Mouse (Mus musculus) brain, embryonic 14.5 days (tissue): Measurements from ENCODE around the gene Nsmce3.

Experiments used
- CTCF ChIP-seq: fragments of 200-500 bp; IDR thresholded peaks from 2 replicates; pipeline ENCODE4 v1.5.1; 2012; ENCODE audit warnings: inconsistent platforms, mild to moderate bottlenecking, moderate library complexity, borderline replicate concordance; ENCODE audit not compliant: insufficient read depth, insufficient read length; ENCODE audit errors: extremely low read depth
- POLR2A ChIP-seq: fragments of 200-500 bp; IDR thresholded peaks from 2 replicates; pipeline ENCODE4 v1.6.1; 2012; ENCODE audit warnings: mild to moderate bottlenecking, inconsistent platforms, borderline replicate concordance; ENCODE audit not compliant: poor library complexity, insufficient read depth, insufficient read length, severe bottlenecking; ENCODE audit errors: extremely low read depth

GRCm38 (mm10) chr7:64850791-64851190, 22.0 kb downstream of the Nsmce3 start:
- TF ChIP-seq CTCF (no peak), POLR2A (no peak)
